Mouse (Mus musculus) intestine, postnatal 0 days (tissue): ENCODE data around the gene Prpf6. TPM values are rescaled to one million over a fixed set of nuclear protein-coding genes. Genes with fewer than 3 reads are reported as not detected.

Source experiments
- ATAC-seq: fragments of 200-750 bp; cut with Nextera tagmentation; 2 replicates; pipeline ENCODE4 v1.8.0; 2017; ENCODE audit warnings: mild to moderate bottlenecking, moderate TSS enrichment, moderate library complexity
- H3K27ac ChIP-seq: fragments of 300-500 bp; sonication (generic); 2 replicates; pipeline ENCODE4 v1.5.1; 2014; ENCODE audit warnings: mild to moderate bottlenecking, low read depth, low read length, moderate library complexity
- H3K27me3 ChIP-seq: fragments of 300-500 bp; sonication (generic); replicated peaks from 2 replicates; pipeline ENCODE4 v1.6.1; 2014; ENCODE audit warnings: low read length, mixed read lengths; ENCODE audit not compliant: control insufficient read depth, insufficient read depth
- H3K36me3 ChIP-seq: fragments of 300-500 bp; sonication (generic); 2 replicates; pipeline ENCODE4 v1.6.1; 2014; ENCODE audit warnings: mild to moderate bottlenecking, moderate library complexity; ENCODE audit not compliant: control insufficient read depth, insufficient read depth
- H3K4me1 ChIP-seq: fragments of 300-500 bp; sonication (generic); replicated peaks from 2 replicates; pipeline ENCODE4 v1.6.1; 2014; ENCODE audit warnings: antibody characterized with exemption, low read length, mixed read lengths; ENCODE audit not compliant: control insufficient read depth, insufficient read depth
- H3K4me2 ChIP-seq: fragments of 300-500 bp; sonication (generic); replicated peaks from 2 replicates; pipeline ENCODE4 v1.6.1; 2014; ENCODE audit warnings: low read depth, mild to moderate bottlenecking, moderate library complexity
- H3K4me3 ChIP-seq: fragments of 300-500 bp; sonication (generic); 2 replicates; pipeline ENCODE4 v1.5.1; 2014; ENCODE audit warnings: low read depth, low read length
- H3K9ac ChIP-seq: fragments of 300-500 bp; sonication (generic); 2 replicates; pipeline ENCODE4 v1.6.1; 2014; ENCODE audit warnings: mild to moderate bottlenecking, low read depth, low read length
- H3K9me3 ChIP-seq: fragments of 300-500 bp; sonication (generic); 2 replicates; pipeline ENCODE4 v1.6.1; 2016; ENCODE audit warnings: mixed run types; ENCODE audit not compliant: control insufficient read depth
- CTCF ChIP-seq: sonication (generic); IDR thresholded peaks from 2 replicates; pipeline ENCODE4 v1.5.1; 2016; ENCODE audit warnings: low read depth, mild to moderate bottlenecking, control low read depth, antibody characterized with exemption, moderate library complexity
- WGBS: fragments of 180-500 bp; shearing (Covaris S2); extraction: QIAGEN DNeasy Blood & Tissue Kit; methylation state at CpG from one replicate; pipeline ENCODE4 v1.1.7; 2014; 5-methylcytosine and 5-hydroxymethylcytosine counted together
- polyA plus RNA-seq: library from polyadenylated mRNA; unstranded; fragments of >200 nt; fragmentation: Nextera tagmentation; extraction: Ambion mirVana; gene quantifications from 2 replicates; pipeline ENCODE4 v1.2.1, GENCODE M21; 2015

The Prpf6 gene
- polyA plus RNA-seq, 1 experiment from 2014 or later, result 30.6 TPM

GRCm38 (mm10) chr2:181578790-181579618 lies 12.7 kb upstream of the Prpf6 start:
- no peak for ATAC-seq
- no peak for TF ChIP-seq CTCF
- Histone ChIP-seq H3K4me2 (peak overlapping the region; percentile 90), H3K4me3 (no peak overlapping the region), H3K36me3 (peaks cover 9% of the 10 kb centered on the region), H3K4me1 (peaks cover 13% of the 10 kb centered on the region; the same call in 1 of the 2 replicates), H3K9ac (0 out of 2 replicates have a peak overlapping the region, but pooled peaks have one; percentile 27), H3K27ac (no peak overlapping the region), H3K27me3 (no peaks in the 10 kb centered on the region), H3K9me3 (no peaks in the 10 kb centered on the region)
- 21% methylated on average over 5 of the region's 5 CpGs for WGBS

- Histone ChIP-seq H3K4me3 (no peak overlapping the region), H3K9ac (0 out of 2 replicates have a peak overlapping the region, but pooled peaks have one; percentile 27), H3K36me3 (peaks cover 9% of the 10 kb centered on the region), H3K27me3 (no peaks in the 10 kb centered on the region), H3K4me1 (peaks cover 13% of the 10 kb centered on the region; the same call in 1 of the 2 replicates), H3K27ac (no peak overlapping the region), H3K9me3 (no peaks in the 10 kb centered on the region), H3K4me2 (peak overlapping the region; percentile 90)
- no peak for TF ChIP-seq CTCF
- 79% methylated on average over 1 of the region's 1 CpGs for WGBS
- no peak for ATAC-seq
Observed at GRCm38 (mm10) chr2:181579681-181580080, 12.0 kb upstream of the Prpf6 start.

- TF ChIP-seq CTCF, result no peak
- peak overlapping the region; percentile 97 for H3K27ac ChIP-seq
- no peaks in the 10 kb centered on the region for H3K27me3 ChIP-seq
- 64% methylated on average over 5 of the region's 5 CpGs for WGBS
- peak overlapping the region; percentile 86 for H3K4me3 ChIP-seq
- H3K9ac ChIP-seq, result peak overlapping the region; percentile 83
- ATAC-seq, result no peak
- no peaks in the 10 kb centered on the region for H3K9me3 ChIP-seq
- H3K4me1 ChIP-seq, result peaks cover 13% of the 10 kb centered on the region; the same call in 1 of the 2 replicates
- H3K36me3 ChIP-seq, result peaks cover 9% of the 10 kb centered on the region
- peak overlapping the region; percentile 90 for H3K4me2 ChIP-seq
Observed at GRCm38 (mm10) chr2:181580131-181580772, 11.4 kb upstream of the Prpf6 start.

GRCm38 (mm10) chr2:181581016-181581401 lies 10.7 kb upstream of the Prpf6 start:
- peak; percentile 79 for ATAC-seq
- peak overlapping the region; percentile 86 for H3K4me3 ChIP-seq
- H3K9ac ChIP-seq, result peak overlapping the region; percentile 83
- no peaks in the 10 kb centered on the region for H3K27me3 ChIP-seq
- H3K4me1 ChIP-seq, result peaks cover 13% of the 10 kb centered on the region; the same call in 1 of the 2 replicates
- peak; percentile 97 for TF ChIP-seq CTCF
- under 1% methylated on average over 11 of the region's 11 CpGs for WGBS
- H3K4me2 ChIP-seq, result peak overlapping the region; percentile 90
- peak overlapping the region; percentile 97 for H3K27ac ChIP-seq
- H3K36me3 ChIP-seq, result peaks cover 17% of the 10 kb centered on the region
- H3K9me3 ChIP-seq, result no peaks in the 10 kb centered on the region

GRCm38 (mm10) chr2:181581402-181582120 lies 10.1 kb upstream of the Prpf6 start:
- WGBS, result under 1% methylated on average over 48 of the region's 49 CpGs
- Histone ChIP-seq H3K27me3 (no peaks in the 10 kb centered on the region), H3K9ac (peak overlapping the region; percentile 83), H3K4me1 (peaks cover 13% of the 10 kb centered on the region; the same call in 1 of the 2 replicates), H3K36me3 (peaks cover 23% of the 10 kb centered on the region), H3K27ac (peak overlapping the region; percentile 97), H3K4me2 (peak overlapping the region; percentile 90), H3K4me3 (peak overlapping the region; percentile 86), H3K9me3 (no peaks in the 10 kb centered on the region)
- peak; percentile 83 for ATAC-seq
- no peak for TF ChIP-seq CTCF
